Comparison of ENCODE assay signal across 2 mouse cellular contexts in the genomic region with DNA sequence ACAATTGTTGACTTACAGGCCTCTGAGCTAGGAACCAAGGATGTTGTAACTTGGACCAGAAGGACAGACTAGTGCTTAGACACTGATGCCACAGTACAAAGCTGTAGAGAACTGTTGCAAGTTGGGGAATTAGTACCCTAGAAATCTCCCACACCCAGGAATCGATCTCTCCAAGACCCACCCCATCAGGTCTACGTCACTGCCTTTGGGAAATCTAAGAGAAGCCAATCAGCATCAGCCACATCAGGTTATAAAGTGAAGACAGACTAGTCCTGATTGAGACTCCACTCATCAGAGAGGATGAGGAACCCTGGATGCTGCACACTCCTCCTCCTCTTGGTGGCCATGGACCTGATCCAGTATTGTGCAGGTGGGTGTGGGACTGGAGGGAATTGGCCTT.
DNase-seq lines count a peak whose midpoint lies in the region.

Gene H2-M10.5 (plus strand): TSS at position 301 of the 400 bp plus-strand sequence.

- DNase-seq in 3T3-L1 (ENCODE audit: low read depth, low spot score) (peak; percentile 0), adipocyte (ENCODE audit: low spot score) (peak; percentile 1)
